Mouse (Mus musculus) testis, postnatal 10 days (tissue): ENCODE measurements around the gene 1700010B08Rik.
"Not testable (repeated sequence)": the region's sequence is repeated elsewhere in the genome, so short reads cannot be mapped to it uniquely, and the experiment has no call there.

Source experiments
- DNase-seq: peaks from one replicate; pipeline ENCODE4 v3.0.0; 2021; ENCODE audit warnings: low spot score

1700010B08Rik gene

DNA sequence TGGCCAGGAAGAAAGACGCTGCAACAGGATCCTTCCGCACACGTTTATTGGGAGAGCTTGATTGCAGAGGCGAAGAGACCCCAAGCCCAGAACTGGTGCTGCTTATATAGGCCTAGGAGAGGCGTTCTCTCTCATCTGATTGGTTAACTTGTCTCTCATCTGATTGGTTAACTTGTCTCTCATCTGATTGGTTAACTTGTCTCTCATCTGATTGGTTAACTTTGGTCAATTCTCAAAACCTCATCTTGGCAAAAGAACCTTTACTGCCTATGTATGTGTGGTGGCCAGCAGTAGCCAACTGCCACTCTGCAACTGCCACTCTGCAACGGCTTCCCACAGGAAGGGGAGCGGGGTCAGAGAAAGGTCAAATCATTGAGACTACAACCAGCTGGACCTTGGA, at the start of gene 1700010B08Rik:
1700010B08Rik (plus strand) TSS at position 301 of the 400 bp plus-strand sequence.
- not testable (repeated sequence) for DNase-seq

DNA sequence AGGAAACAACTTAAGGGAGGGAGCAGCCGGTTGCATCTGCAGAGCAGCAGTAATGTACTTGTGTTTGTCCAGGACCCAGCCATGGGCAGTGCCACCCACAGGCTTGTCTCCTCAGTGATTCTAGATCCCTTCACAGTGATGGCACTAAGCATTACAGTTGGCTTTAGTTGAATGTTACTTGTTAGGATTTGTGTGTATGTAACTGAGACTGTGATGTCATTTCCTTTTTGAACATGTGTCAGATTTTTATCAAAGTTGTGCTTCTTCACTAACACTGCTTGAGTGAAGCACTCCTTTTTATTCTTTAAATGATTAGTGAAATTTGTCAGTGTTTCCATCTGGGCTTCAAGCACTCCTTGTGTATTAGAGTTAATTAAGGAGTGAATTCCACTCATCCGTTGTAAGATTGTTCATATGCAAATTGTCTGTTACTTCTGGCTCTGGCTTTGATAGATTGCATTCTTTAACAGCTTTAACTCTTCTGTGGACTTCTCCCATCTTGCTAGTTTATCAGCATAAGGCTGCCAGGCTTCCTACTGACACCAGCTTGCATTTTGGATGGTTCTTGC, 46.8 kb upstream of the 1700010B08Rik start:
- DNase-seq: no peak

DNA sequence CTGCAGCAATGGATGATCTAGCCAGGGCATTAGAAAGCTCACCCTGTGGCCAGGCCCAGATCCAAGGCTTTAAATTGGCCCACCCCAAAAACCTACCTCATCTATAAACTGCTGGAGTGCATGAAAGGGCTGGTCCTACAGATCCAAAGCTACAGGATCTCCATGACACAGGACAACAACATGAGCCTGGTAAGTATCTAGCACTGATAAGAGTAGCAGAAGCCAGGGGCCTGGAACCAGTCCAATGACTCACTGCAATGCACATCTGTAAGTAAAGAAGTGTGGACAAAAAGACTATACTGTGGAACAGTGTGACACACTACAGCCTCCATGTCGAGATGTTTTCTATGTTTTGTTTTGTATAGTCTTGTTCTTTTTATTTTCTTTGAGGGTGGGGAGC, 45.7 kb upstream of the 1700010B08Rik start:
- no peak for DNase-seq

DNA sequence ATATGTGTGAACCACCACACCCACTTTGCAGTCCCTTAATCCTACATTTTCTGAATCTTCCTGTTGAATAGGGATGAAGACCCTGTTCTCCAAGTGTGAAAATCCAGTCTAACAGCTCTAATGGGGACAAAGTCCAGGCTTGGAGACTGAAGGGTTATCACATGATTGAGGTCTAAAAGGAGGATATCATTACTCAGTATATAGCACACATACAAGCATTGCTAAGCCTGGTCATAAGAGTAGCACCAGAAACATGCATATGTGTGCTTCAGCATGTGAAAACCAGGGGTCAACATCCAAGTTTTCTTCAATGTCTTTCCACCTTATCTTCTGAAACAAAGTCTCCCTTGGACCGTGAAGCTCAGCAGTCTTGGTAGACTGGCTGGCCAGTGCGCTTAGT, 40.6 kb upstream of the 1700010B08Rik start:
- DNase-seq: no peak

DNA sequence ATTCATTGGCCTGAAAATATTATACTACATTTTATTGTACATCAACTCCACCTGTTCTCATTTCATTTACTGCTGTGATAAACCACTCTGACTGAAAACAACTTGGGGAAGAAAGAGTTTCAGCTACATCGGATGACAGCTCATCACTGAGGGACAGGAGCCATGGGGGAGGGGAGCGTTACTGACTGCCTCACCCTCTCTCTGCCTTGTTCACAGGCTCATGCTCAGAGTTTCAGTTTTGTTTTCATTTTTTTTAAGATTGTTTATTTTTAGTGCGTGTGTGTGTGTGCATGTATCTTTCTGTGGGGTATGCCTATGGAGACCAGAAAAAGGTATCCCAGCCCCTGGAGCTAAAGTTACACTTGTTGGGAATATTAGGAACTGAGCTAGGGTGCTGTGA, 40.0 kb upstream of the 1700010B08Rik start:
- DNase-seq: no peak

DNA sequence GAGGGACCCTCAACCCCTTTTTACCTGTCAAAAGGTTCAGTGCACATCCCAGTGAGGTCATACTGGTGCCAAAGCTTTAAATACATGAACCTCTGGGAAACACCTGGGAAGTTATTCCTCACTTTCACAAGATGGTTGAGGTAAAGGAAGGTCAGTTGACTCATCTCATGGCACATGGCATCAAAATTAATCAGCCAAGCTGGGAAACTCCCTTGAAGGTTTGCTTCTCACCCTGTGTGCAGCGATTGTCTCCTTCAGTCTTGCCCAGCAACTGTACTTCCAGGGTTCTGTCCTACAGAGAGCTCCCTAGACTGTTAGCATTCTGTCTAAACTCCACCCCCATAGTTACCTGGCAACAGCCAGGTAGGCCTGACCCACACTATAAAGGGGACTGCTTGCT, 39.1 kb upstream of the 1700010B08Rik start:
- DNase-seq: no peak

DNA sequence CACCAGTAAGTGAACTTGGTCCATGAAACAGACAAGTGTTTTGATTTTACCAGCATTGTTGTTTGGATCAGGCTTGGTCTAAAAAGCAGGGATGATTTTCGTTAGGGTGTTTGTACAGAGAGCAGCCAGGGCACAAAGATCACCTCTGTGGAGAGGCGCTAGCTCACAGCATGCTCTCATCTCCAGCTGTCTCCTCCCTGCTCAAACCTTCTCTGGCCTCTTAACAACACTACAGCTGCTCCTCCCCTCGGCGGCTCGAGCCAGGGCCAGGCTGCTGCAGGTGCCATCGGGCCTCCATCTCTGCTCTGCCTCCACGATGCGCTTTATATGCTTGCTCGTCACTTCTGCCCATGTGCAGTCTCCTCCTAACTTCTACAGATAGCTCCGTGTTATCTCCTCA, 36.4 kb upstream of the 1700010B08Rik start:
- DNase-seq: no peak

DNA sequence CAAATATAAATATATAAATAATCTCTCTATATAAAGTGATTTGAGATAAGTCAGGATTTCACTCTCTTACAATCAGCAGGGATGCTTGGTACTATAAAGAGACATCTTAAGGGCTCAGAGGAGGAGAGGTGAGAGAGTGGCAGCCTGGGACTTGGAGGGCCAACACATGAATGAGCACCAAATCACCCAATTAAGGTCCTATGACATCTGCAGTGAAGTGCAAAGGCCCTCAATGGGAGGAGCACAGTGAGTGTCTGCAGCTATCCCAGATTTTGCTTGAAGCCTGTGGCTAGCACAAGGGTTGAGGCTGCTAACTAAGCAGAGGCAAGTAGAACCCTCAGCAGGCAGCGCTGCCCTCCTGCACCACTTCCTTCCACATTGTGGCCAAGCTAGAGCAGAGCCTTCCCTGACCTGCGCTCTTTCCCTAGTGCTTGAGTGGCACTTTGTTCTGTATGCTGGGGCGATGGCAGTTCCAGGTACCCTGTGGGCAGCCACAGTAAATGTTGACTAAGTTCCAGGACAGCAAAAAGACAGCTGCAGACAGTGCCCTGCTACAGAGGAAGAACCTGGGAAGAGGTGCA, 33.3 kb upstream of the 1700010B08Rik start:
- DNase-seq: no peak

DNA sequence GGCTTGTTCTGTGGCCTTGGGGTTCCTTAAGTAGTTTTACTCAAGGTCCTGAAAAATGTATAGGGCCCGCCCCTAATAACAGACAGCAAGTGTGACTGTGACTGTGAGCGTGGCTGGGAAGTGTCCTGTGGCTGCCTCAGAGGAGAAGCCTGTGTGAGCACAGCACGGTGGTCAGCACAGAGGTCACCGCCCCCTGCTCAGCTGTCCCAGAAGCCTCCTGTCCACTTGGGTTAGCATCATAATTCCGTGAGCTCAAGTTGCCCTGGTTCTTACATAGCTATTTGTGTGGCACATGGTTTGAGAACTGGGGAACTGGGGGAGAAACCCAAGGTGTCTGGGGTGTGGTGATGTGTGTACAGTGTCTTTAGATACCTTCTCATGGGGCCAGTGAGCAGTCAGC, 31.9 kb upstream of the 1700010B08Rik start:
- DNase-seq: no peak

DNA sequence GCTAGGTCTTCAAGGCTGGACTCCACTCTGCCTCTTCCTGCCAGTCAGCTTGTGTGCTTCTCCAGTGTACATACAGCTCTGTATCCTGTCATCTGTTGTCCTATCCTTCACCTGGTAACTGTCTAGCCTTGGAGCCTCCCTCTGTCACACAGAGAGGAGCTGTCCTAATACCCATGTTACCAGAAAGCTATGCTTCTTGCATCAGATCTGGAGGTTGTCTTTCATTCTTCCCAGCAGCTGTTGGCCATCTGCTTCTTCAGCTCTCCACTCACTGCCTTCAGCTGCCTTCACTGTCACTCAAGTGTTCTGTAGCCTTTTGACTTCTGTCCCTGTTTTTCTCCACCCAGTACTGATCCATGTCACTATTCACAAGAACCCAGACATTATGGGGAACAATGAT, 29.4 kb upstream of the 1700010B08Rik start:
- DNase-seq: no peak

DNA sequence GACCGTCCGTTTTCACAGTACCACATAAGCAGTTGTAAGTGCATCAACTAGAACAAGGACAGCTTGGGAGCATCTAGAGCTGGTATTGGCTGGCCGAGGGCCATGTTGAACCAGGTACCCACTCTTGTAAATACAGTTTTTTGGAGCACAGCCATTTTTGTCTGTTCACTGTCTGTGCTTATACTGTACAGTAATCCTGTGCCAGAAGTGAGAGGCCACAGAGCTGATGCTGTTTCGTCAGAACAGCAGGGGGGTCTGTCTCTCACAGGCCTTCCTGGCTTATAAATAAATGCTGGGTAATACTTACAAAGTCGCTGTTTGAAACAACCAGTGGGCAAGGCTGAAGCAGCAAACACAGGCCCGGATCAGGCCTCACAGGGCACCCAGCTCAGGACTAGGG, 27.5 kb upstream of the 1700010B08Rik start:
- DNase-seq: no peak

DNA sequence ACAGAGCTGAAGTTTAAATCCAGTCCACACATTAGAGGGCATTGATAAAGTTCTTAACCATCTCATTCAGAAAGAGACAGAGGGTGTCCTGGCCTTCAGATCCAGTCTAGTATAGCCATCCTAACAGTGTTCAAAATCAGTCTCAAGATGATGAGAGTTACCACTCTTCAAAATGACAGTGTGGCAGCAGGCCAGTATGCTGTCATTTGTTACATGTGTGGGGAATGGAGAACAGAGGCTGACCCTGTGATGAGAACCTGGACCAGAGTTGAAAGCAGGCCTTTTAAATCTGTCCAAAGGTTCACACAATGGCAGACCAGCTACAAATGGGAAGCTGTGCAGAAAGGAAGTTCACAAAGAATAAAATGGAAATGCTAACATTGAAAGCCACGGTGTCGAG, 26.5 kb upstream of the 1700010B08Rik start:
- no peak for DNase-seq

DNA sequence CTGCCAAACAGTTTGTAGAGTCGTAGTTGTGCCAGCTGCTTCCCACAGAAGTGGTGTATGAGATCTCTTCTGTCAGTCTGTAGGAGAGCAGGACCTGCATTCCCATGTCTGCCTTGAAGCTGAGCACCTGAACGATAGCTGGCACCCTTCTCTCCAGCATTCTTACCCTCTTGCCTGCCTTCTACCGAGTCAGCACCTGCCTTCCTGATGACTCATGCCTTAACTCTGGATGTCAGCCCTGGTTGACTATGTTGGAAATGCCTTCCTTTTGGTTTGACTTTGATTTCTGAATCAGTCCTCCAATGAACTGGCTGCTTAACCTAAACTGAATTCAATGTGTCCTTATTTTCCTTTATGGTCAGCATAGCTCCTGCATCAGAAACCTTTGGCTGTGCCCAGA, 20.4 kb upstream of the 1700010B08Rik start:
- no peak for DNase-seq

DNA sequence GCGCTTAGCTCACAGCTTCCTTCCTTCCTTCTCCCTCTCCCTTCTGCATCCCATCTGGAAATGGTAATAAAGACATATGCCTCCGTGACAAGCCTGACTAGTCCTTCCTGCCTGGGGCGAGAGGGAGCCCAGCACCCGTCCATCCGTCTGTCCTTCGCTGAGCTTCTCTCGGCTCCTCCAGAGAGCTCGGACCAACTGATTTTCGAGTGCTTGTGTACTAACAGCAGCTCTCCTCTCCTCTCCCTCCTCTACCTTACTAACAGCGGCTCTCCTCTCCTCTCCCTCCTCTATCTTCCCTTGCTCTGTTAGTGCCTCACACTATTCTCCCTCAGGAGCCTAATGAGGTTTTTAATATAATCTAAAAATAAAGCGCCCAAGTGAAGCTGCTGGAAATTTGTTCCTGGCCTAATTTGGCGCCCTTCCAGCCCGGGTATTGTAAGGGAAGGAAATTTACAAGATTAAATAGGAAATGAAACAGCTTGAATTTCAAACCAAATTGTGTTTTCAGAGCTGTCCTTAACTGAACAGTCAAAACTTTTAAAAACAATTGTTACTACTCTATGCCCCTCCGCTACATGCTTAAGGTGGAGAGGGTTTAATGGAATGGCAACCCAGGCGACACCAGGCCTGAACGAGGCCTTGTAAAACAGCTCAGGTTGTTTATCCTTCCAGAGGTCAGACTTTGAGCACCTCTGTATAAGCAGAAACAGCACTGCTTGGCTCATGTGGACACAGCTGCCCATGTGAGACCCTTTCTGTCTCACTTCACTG, 16.9 kb upstream of the 1700010B08Rik start:
- peak; percentile 63 for DNase-seq

DNA sequence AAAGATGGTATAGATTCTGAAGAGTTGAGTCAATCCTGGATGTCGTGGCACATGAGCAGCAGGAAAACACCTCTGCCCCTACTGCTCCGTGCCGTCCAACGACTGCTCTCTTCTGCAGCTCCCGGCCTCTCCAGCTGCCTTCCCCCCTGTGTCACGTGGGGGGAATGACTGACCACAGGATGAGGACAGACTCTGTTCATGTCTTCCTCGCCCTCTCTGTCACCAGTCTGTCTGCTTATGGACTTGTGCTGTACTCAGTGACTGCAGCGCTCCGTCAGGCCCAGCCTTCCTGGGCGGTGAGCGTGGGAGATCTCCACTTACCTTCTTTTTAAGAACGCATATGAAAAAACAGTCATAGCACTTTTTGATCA, 16.4 kb upstream of the 1700010B08Rik start:
- no peak for DNase-seq

DNA sequence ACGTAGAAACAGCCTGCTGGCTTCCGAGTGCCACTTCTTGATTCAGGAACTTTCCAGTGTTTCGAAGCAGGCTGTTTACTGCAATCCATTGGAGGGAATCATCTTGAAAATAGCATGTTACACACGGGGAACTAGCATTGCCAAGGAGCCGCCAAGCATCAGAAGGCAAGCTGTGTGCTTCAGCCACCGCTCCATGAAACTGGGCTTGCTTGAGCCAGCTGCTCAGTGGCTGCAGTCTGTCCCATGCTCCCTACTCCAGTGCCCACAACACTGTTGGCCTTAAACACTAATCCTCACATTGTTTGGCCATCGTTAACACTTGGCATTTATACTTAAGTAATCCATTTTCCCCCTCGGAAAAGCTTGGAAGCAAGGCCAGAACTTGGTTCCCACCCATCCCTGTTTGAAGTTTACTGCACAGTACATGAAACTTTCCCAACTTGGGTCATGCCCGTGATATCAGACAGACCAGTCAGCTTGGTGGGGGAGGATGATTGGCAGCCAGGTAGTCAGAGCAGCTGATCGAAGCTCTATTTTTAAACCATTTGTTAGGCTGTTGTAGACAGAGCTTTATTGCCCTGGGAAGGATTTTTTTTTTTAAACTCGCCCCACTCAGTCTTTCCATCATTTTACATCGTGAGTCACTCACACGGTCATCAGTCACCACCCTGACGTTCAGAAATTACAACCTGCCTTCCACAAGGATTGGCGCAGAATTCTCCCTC, 13.2 kb upstream of the 1700010B08Rik start:
- DNase-seq: no peak

DNA sequence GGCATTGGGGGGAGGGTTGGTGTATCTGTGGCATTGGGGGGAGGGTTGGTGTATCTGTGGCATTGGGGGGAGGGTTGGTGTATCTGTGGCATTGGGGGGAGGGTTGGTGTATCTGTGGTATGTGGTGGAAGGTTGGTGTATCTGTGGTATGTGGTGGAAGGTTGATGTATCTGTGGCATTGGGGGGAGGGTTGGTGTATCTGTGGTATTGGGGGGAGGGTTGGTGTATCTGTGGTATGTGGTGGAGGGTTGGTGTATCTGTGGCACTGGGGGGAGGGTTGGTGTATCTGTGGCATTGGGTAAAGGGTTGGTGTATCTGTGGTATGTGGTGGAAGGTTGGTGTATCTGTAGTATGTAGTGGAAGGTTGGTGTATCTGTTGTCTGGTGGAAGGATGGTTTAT, 11.6 kb upstream of the 1700010B08Rik start:
- not testable (repeated sequence) for DNase-seq

DNA sequence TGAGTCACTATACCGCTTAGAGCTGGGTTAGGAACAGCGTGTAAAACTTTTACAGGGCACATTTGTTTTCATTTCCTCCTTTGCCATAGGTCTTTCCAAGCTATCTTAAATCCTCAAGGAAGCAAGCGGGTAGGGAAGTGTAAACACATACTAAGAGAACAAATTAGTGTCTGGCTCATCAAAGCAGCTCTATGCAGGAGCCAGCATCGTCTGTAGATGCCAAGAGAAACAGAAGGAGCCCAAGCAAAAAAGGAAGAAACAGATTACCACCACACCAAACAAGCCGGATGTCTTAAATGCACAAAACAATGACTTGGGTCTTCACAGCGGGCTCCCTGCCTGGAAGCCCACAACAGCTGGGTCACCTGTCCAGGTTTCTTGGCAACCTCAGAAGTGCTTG, 9.0 kb upstream of the 1700010B08Rik start:
- no peak for DNase-seq

DNA sequence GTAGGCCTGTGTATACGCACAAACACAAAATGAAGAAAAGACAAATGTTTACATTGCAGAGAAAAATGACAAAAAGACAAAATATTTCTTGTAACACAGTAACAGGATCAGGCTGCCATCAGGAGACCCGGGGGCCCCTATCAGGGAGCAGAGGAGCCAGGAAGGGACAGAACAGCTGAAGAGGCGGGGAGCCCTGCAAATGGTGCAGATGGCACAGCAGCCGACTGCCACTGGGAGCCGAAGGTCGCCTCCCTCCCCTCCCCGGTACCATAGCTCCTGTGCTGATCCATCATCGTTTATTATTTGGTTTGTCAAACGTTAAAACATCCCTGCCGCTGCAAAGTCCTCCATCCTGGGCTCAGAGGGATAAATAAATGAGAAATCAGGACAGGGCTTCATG, 6.6 kb upstream of the 1700010B08Rik start:
- no peak for DNase-seq

DNA sequence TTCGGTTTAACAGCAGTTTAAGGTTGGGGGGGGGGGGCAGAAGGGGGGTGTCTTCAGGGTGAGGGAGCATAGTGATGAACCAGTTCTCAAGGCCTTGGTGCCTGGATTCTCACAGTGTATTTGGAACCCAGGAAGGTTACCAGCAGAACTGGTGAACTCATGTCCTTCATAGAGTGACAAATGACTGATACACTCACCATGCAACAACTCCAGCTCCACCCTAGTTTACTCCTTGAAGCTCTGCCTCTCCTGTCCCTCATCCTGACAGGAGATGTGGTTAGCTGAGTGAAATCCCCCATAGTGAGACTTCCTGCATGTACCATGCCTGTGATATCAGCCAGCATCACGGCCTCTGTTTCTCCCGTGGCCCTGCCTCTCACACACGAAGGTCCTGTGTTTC, 6.0 kb upstream of the 1700010B08Rik start:
- no peak for DNase-seq

DNA sequence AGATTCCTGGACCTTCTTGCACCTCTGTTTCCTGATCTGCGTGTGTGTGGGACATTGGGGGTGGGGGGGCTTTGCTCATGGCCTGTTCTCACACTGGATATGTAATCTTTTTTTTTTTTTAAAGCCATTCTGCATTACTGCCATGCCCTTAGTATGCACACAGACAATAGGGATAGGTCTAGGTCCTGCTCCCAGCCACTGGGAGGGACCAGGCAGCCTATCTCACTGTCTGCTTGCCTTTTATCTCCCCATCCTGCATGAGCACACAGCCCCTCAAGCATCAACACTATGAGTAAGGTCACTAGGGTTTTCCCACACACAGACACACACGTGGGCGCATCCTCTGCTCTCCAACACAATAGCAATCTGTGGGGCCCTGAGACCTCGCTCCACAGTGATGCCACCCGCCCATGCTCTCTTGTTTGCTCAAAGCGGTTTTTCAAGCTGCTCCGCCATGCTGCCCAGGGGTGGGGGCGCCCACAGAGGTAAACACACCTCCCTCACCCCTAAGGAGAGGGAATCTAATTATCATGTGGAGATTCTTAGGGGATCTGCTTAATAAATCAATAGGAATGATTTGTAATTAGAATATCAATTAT, 4.5 kb upstream of the 1700010B08Rik start:
- no peak for DNase-seq

DNA sequence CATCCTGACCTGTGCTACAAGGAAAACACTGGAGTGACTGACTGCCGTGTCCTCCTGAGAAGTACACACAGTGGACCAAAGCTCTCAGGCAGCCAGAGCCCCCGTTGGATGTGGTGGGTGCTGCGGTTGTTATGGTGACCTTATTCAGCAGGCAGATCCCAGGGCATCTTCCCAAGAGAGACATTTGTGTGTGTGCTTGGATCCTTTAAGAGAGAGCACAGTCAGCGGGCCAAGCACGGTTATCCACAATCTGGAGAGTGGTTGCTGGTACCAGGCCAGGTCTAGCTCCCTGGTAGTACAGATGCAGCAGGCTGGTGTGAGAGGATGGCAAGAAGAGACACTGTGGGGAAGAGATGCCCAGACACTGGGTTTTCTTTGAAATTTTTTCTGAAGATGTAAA, 2.2 kb upstream of the 1700010B08Rik start:
- DNase-seq: no peak
